Mouse (Mus musculus): ENCODE results near the gene Rictor.

- TF ChIP-seq CTCF (IDR thresholded peaks at IDR 0.05; ENCODE audit: insufficient read depth, low read depth, low read length), result no peak
- no peak for TF ChIP-seq POLR2A (IDR thresholded peaks at IDR 0.05; ENCODE audit: insufficient read depth, low read depth, low read length)
Measured at GRCm38 (mm10) chr15:6733076-6733475, 24.9 kb downstream of the Rictor start.

All from olfactory bulb, adult 2 months (tissue).